8 mouse cellular contexts compared by ENCODE assay signal in the genomic region with DNA sequence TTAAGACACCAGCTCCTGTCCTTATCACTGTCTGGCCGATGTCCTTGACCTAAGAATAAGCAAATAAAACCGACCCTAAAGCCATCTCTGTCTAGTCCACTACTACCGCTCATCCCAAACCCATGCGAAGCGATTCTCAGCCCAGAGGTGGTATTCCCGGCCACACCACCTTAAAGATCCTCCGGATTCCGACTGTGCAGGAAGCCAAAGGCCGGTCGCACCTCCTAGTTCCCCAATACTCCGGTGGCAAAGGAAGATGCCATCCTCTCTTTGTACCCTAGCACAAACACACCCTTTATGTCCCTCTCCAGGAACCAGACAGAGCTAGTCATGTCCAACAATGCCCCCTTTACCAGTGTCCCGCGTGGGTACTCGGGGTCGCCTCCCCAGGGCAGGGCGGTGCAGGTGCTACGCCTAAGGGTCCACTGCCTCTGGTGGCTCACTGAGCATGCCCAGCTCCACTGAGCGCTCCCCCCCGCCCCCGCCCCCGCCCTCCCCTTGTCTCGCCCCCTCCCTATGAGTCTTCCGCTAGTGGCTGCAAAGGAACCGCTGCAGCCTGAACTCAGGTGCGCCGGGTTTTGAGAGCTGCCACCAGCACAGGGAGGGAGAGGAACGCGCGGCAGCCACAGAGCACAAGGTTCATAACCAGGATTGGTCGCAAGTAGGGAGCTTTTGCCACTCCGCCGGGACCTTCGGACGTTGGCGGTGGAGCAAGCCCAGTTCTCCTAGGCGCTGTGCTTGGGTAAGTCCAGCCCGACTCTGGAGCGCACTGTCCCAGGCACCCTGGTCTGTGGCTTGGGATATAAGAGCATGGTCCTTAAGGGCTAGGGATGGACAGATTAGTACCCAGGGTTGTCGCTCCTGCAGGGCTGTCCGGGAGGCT. TPM values are rescaled to one million over a fixed set of nuclear protein-coding genes. Genes with fewer than 3 reads are reported as not detected.
A peak's percentile ranks its signal among the peaks of the same experiment; 100 is the strongest.
DNase-seq lines count a peak whose midpoint lies in the region; ATAC-seq and TF ChIP-seq lines count a peak whose summit lies in the region.

A gene (plus strand): TSS at position 512 of the 883 bp plus-strand sequence.

- no peak for ATAC-seq in lung, postnatal 0 days
- no peak for ATAC-seq in megakaryocyte progenitor cell, adult 5-6 weeks (replicated peaks; ENCODE audit: poor library complexity)

- H3K9me3 ChIP-seq in lung, postnatal 0 days (ENCODE audit: low read length): no peaks in the 10 kb centered on the region

- no peak for TF ChIP-seq POLR2A in olfactory bulb, adult 2 months (IDR thresholded peaks at IDR 0.05; ENCODE audit: insufficient read depth, low read depth, low read length)

- no peak for TF ChIP-seq EP300 in lung, postnatal 0 days (IDR thresholded peaks at IDR 0.05)

- H3K4me2 ChIP-seq in lung, postnatal 0 days (replicated peaks; ENCODE audit: low read depth, low read length): peak within 1 kb of the TSS; percentile 32

- DNase-seq in lung, postnatal 0 days (ENCODE audit: low spot score): no peak
- DNase-seq in lung, postnatal 14 days: no peak
- DNase-seq in cerebellum, postnatal 4 days (ENCODE audit: low spot score in 2 of 2): peak; percentile 29 to 45
- DNase-seq in frontal cortex, postnatal 36 days (ENCODE audit: low spot score in 2 of 2): peak; percentile 61 to 73
- DNase-seq in left cerebral cortex, postnatal 10 days (ENCODE audit: extremely low spot score in 1 of 2, low spot score in 2 of 2): peak; percentile 58 to 71
- no peak for DNase-seq in c-Kit-positive CD71-positive TER-119-positive erythroid progenitor cells, embryonic 14.5 days (ENCODE audit: low spot score)

- 2% methylated on average over 38 of the region's 40 CpGs for WGBS in lung, postnatal 0 days
- WGBS in olfactory bulb, adult 2 months: 2% methylated on average over 39 of the region's 40 CpGs

- intact Hi-C loops in left cerebral cortex, postnatal 10 days (cut with DNase I): loop anchor here (10.0 kb wide), 2 partner anchors 967 to 1183 kb away; a partner anchor contains a TSS

- TF ChIP-seq CTCF in lung, postnatal 0 days (IDR thresholded peaks at IDR 0.05): no peak
- no peak for TF ChIP-seq CTCF in olfactory bulb, adult 2 months (IDR thresholded peaks at IDR 0.05; ENCODE audit: insufficient read depth, low read depth, low read length)

- H3K36me3 ChIP-seq in lung, postnatal 0 days (ENCODE audit: insufficient read depth, low read length): no peaks in the 10 kb centered on the region

- no peaks in the 10 kb centered on the region for H3K27me3 ChIP-seq in lung, postnatal 0 days (replicated peaks; ENCODE audit: insufficient read depth, low read length)

- no peak within 1 kb of the TSS for H3K4me3 ChIP-seq in lung, postnatal 0 days (ENCODE audit: low read depth, low read length)
- H3K4me3 ChIP-seq in olfactory bulb, adult 2 months (ENCODE audit: insufficient read depth, low read depth, low read length): peak within 1 kb of the TSS; percentile 50

- no peak within 1 kb of the TSS for H3K9ac ChIP-seq in lung, postnatal 0 days (replicated peaks; ENCODE audit: low read depth)

- H3K4me1 ChIP-seq in lung, postnatal 0 days (ENCODE audit: insufficient read depth, low read depth, low read length): no peaks in the 10 kb centered on the region
- H3K4me1 ChIP-seq in olfactory bulb, adult 2 months (ENCODE audit: control insufficient read depth, insufficient read depth, low read length): peaks cover 6% of the 10 kb centered on the region

- H3K27ac ChIP-seq in lung, postnatal 0 days (ENCODE audit: low read length): no peak within 1 kb of the TSS
- no peak within 1 kb of the TSS for H3K27ac ChIP-seq in olfactory bulb, adult 2 months (ENCODE audit: insufficient read depth, low read depth, low read length)

RNA-seq across cellular contexts. Expression of the gene that starts here (rescaled TPM):
- polyA plus RNA-seq in lung, postnatal 0 days (2015; fragmentation: Nextera tagmentation; extraction: Ambion mirVana): 0.12 and 0.42 TPM in 2 replicates
- 10 to 100 TPM; 39.4 to 47.9 TPM for total RNA-seq in left cerebral cortex, postnatal 10 days (2021)
- polyA plus RNA-seq in olfactory bulb, adult 2 months (2012; ENCODE audit: insufficient read depth, insufficient read length, low replicate concordance, missing spikeins): not detected in 2 replicates
- total RNA-seq in megakaryocyte progenitor cell, adult 5-6 weeks (2015): not detected in 2 replicates
- not detected in 2 replicates for total RNA-seq in megakaryocyte progenitor cell, adult 5-6 weeks (2017)

Comparison
In these comparisons a context has a peak if more than half of its experiments do, and no peak if none do; other contexts are left out.
1. RNA of the gene that starts here (total RNA-seq): 39.4 to 47.9 TPM in left cerebral cortex, postnatal 10 days; not detected in megakaryocyte progenitor cell, adult 5-6 weeks; every median in the first group is over 10 times any median in the second.
2. DNase-seq: peak in cerebellum, postnatal 4 days (2 of 2), frontal cortex, postnatal 36 days (2 of 2) and left cerebral cortex, postnatal 10 days (2 of 2); none in lung, postnatal 0 days (single experiment), lung, postnatal 14 days (single experiment) and c-Kit-positive CD71-positive TER-119-positive erythroid progenitor cells, embryonic 14.5 days (single experiment).